25 mouse cellular contexts compared by ENCODE assay signal in genomic region chr1:89766891-89767290, GRCm38 (mm10).
"Had no signal": no experiment of that assay in that cellular context is flagged by ENCODE, and none has a peak within 500 bp of the region (broad histone marks: within the 10 kb centered on the region; RNA-seq: fewer than 3 reads in every experiment).

No protein-coding gene starts in this region.

- DNase-seq: forebrain, postnatal 0 days; gastrocnemius, postnatal 14 days; gastrocnemius, postnatal 36 days; heart, adult 18-20 months; heart, postnatal 14 days; heart, postnatal 36 days; kidney, adult 11 months; kidney, adult 2 months; kidney, adult 9 months; kidney, postnatal 14 days; kidney, postnatal 36 days; layer of hippocampus, adult 9-11 months; layer of hippocampus, postnatal 36 days; liver had no signal

- H3K9me3 ChIP-seq: heart, embryonic 10.5 days; heart, embryonic 15.5 days; hindbrain, embryonic 12.5 days; kidney, embryonic 15.5 days; limb, embryonic 10.5 days; limb, embryonic 12.5 days had no signal

- H3K9ac ChIP-seq: forebrain, postnatal 0 days; heart, embryonic 13.5 days; heart, embryonic 15.5 days; hindbrain, embryonic 12.5 days; hindbrain, embryonic 14.5 days; kidney, embryonic 15.5 days; limb, embryonic 12.5 days had no signal

- H3K27me3 ChIP-seq: heart, embryonic 13.5 days; heart, embryonic 15.5 days; hindbrain, embryonic 12.5 days; kidney, embryonic 15.5 days; limb, embryonic 12.5 days had no signal

- H3K4me2 ChIP-seq: heart, embryonic 13.5 days; heart, embryonic 15.5 days; hindbrain, embryonic 12.5 days; hindbrain, embryonic 14.5 days; kidney, embryonic 15.5 days; limb, embryonic 12.5 days had no signal

- H3K27ac ChIP-seq: heart, embryonic 10.5 days; heart, embryonic 13.5 days; heart, embryonic 15.5 days; hindbrain, embryonic 12.5 days; hindbrain, embryonic 14.5 days; hindbrain, postnatal 0 days; kidney, embryonic 15.5 days; kidney, postnatal 0 days; limb, embryonic 10.5 days; limb, embryonic 12.5 days had no signal

- H3K36me3 ChIP-seq: heart, embryonic 15.5 days had no signal

- H3K4me3 ChIP-seq: heart, embryonic 10.5 days; heart, embryonic 13.5 days; heart, embryonic 15.5 days; hindbrain, embryonic 12.5 days; kidney, embryonic 15.5 days; limb, embryonic 10.5 days; limb, embryonic 12.5 days had no signal

- ATAC-seq: forebrain, postnatal 0 days; hindbrain, postnatal 0 days; intestine, embryonic 16.5 days had no signal
